Mouse (Mus musculus) lung, adult 2 months (tissue): ENCODE data around the gene Glyatl3. TPM values are rescaled to one million over a fixed set of nuclear protein-coding genes. Genes with fewer than 3 reads are reported as not detected.

Experiments
- DNase-seq: peaks from one replicate; pipeline ENCODE4 v3.0.0; 2022
- H3K4me1 ChIP-seq: fragments of 200-500 bp; 2 replicates; pipeline ENCODE4 v1.6.1; 2011; ENCODE audit warnings: low read length; ENCODE audit not compliant: control insufficient read depth, insufficient read depth
- H3K4me3 ChIP-seq: fragments of 200-500 bp; replicated peaks from 2 replicates; pipeline ENCODE3; 2011; ENCODE audit warnings: low read depth, mild to moderate bottlenecking, control low read depth, low read length; ENCODE audit errors: extremely low read depth
- CTCF ChIP-seq: fragments of 200-500 bp; IDR thresholded peaks from 2 replicates; pipeline ENCODE4 v1.5.1; 2011; ENCODE audit warnings: mild to moderate bottlenecking, low read length, control low read depth; ENCODE audit not compliant: insufficient read depth
- POLR2A ChIP-seq: fragments of 200-500 bp; IDR thresholded peaks from 2 replicates; pipeline ENCODE4 v1.6.1; 2011; ENCODE audit warnings: low read depth, mild to moderate bottlenecking, control low read depth, low read length, borderline replicate concordance; ENCODE audit errors: extremely low read depth
- WGBS: fragments of 180-500 bp; shearing (Covaris S2); methylation state at CpG from one replicate; pipeline ENCODE4 v1.1.7; 2018; 5-methylcytosine and 5-hydroxymethylcytosine counted together
- polyA plus RNA-seq: library from polyadenylated mRNA; depleted of rRNA; stranded (reverse); fragments of >200 nt; gene quantifications from 2 replicates; pipeline ENCODE4 v1.2.3, GENCODE M21; 2012; rRNA removed

Glyatl3 gene
- polyA plus RNA-seq, 1 experiment, result not detected

GRCm38 (mm10) chr17:40872626-40873025 is 41.5 kb downstream of the Glyatl3 start:
- 94% methylated on average over 6 of the region's 6 CpGs for WGBS
- TF ChIP-seq CTCF (no peak), POLR2A (no peak)

DNA sequence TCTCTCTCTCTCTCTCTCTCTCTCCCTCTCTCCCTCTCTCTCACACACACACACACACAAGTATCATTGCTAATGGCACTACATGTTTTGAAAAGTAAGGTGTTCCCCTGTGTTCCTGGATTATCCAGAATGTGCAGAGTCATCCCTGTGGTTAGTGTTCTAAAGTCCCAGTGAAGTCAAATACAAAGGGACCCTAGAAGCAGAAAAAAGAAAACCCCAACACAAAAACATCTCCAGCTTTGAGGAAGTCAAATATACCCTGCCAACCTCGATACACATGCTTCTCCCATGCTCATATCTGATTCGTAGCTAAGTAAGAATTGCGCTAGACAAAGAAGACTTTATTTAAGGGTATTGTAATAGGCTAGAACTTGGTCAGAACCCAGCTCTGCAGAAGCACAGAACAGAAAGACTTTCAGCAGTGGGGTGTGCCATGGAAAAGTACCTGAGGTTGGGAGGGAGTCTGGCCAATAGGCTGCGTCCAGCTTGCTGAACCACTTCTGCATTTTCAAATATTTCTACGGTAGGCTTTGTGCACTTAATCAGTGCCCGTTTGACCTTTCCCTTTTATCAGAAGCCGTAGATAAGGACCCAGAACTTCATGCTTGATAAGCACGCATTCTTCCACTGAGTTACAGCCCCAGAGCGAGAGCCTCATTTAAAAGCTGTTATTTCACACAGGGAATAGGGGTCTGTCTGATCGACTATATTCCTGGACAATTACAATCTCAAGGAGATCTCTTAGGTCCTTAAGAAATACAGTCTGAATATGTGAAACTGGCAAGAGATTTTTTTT is 45.0 kb downstream of the Glyatl3 start:
- DNase-seq, result peak; percentile 26
- Histone ChIP-seq H3K4me1 (no peaks in the 10 kb centered on the region), H3K4me3 (no peak overlapping the region)
- WGBS, result 33% methylated on average over 10 of the region's 10 CpGs
- TF ChIP-seq CTCF (no peak), POLR2A (no peak)

More at GRCm38 (mm10) chr17:40872626-40873025, 41.5 kb downstream of the Glyatl3 start:
- Histone ChIP-seq H3K4me1 (peaks cover 4% of the 10 kb centered on the region), H3K4me3 (no peak overlapping the region)
- DNase-seq, result no peak

DNA sequence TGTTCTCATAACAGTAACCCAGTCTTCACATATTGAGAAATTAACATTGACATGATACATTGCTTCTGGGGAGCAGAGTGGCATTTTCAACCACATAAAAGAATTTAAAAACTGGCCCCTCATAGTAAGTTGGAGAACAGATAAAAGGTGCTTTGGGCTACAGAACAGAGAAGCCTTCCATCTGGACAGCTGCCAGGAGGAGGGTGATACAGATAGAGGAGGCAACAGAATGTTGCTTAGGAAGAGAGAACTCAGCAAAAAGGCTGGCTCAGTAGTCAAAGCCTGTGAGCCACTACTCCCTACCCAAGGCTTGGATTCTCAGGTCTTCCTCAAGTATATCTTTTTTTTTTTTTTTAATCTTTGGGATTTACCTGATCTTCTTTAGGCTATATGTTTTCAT is 59.1 kb downstream of the Glyatl3 start:
- TF ChIP-seq POLR2A (no peak), CTCF (no peak)
- Histone ChIP-seq H3K4me1 (no peaks in the 10 kb centered on the region), H3K4me3 (no peak overlapping the region)
- no peak for DNase-seq

Other genes with a start within 250 kb of the Glyatl3 start
- gene Esp1, start 187.2 kb downstream of the Glyatl3 start, polyA plus RNA-seq, result not detected in 2 replicates
- not detected in 2 replicates for gene Crisp2, start 107.3 kb downstream of the Glyatl3 start, polyA plus RNA-seq
- not detected in 2 replicates for gene Rhag, start 103.2 kb downstream of the Glyatl3 start, polyA plus RNA-seq
- gene 9130008F23Rik, start 33.8 kb downstream of the Glyatl3 start, polyA plus RNA-seq, result 3.0 and 4.4 TPM in 2 replicates
- gene Mut, start 20.3 kb upstream of the Glyatl3 start, polyA plus RNA-seq, result 9.9 and 12.9 TPM in 2 replicates
- 0.42 and 0.47 TPM in 2 replicates for gene Cenpq, start 20.7 kb upstream of the Glyatl3 start, polyA plus RNA-seq